Mouse (Mus musculus) heart, postnatal 14 days (tissue): ENCODE measurements at regions not wholly inside any gene's neighbourhood (a gene's known extent, or its start where the extent isn't known, plus 50 kb on each side); places are given as distances from the start of the nearest gene placed in this dataset.
A peak's percentile ranks its signal among the peaks of the same experiment; 100 is the strongest.

Experiments used
- DNase-seq, 2 experiments: peaks; one replicate each; pipeline ENCODE4 v3.0.0; 2021 to 2022
- intact Hi-C: fragments of 180-260 bp; cut with DNase I; formaldehyde crosslinking; loops from one replicate; pipeline ENCODE4 v1.15.1; 2025

GRCm38 (mm10) chr8:126855056-126855609, 90.5 kb downstream of the Tomm20 start:
- intact Hi-C loops: loop anchor here (2.0 kb wide), 1 partner anchor 22 kb away; no protein-coding TSS in a partner anchor
- no peak for DNase-seq

- intact Hi-C loops: loop anchor here (2.0 kb wide), 1 partner anchor 22 kb away; no protein-coding TSS in a partner anchor
- DNase-seq: no peak
Measured at GRCm38 (mm10) chr8:126854121-126855055, 91.3 kb downstream of the Tomm20 start.

GRCm38 (mm10) chr8:126852663-126853390, 92.8 kb downstream of the Tomm20 start:
- peak in 1 of 2 experiments; percentile 43 for DNase-seq
- intact Hi-C loops: no loop called here

DNA sequence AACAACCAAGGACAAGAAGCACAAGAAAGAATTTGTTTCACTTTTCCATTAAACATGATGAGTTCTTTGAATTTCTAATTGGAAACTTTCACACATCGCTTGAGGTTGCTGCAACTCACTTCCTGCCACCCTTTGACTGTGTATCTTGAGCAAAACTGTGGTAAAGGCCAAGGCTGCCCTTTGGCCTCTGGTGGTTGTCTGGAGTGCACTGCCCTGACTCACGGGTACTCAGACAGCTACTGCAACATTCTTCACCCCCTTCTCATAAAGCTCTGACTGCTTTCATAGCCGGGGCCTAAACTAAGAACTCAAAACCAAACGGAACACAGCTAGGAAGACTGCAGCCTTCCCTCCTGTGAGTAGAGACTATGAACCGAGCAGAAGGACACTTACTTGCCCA, 93.5 kb downstream of the Tomm20 start:
- DNase-seq: no peak
- intact Hi-C loops: no loop called here

DNA sequence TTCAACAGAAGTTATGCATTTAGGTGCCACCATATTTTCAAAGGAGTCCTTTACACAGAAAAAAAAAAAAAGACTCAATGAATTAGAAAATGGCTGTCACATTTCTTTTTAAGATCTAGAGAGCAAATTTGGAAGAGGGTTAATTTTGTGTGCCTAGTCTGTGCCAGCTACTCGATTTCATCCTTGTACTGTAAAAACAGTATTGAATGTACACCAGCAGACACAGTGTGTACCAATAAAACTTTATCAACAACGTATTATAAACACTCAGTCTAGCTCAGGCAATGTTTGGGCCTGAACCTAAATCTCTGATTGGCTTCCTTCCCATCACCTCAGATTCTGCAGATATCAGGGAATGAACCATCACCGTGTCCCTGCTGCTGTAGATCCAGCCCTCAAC, 93.9 kb downstream of the Tomm20 start:
- DNase-seq: no peak
- intact Hi-C loops: no loop called here

DNA sequence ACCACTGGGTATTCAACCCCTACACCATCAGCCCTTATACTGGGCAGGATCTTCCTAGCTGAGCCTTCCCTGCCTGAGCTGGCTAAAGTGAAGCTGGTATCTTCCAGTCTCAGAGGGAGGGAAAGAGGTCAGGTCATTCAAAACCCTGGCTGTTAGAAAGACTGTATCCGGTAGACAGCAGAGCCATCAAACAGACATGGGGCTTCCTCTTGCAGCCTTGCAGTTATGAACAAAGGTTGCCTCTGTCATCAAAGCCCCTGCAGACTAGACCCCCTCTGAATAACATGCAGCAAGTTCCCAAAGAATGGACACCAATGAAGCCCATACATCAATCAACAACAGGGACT, 95.5 kb downstream of the Tomm20 start:
- intact Hi-C loops: no loop called here
- DNase-seq: no peak

- DNase-seq: peak; percentile 60 to 65
- intact Hi-C loops: no loop called here
Measured at GRCm38 (mm10) chr8:126849411-126850188, 96.0 kb downstream of the Tomm20 start.

- intact Hi-C loops: no loop called here
- no peak for DNase-seq
Measured at GRCm38 (mm10) chr8:126848369-126849105, 97.1 kb downstream of the Tomm20 start.

DNA sequence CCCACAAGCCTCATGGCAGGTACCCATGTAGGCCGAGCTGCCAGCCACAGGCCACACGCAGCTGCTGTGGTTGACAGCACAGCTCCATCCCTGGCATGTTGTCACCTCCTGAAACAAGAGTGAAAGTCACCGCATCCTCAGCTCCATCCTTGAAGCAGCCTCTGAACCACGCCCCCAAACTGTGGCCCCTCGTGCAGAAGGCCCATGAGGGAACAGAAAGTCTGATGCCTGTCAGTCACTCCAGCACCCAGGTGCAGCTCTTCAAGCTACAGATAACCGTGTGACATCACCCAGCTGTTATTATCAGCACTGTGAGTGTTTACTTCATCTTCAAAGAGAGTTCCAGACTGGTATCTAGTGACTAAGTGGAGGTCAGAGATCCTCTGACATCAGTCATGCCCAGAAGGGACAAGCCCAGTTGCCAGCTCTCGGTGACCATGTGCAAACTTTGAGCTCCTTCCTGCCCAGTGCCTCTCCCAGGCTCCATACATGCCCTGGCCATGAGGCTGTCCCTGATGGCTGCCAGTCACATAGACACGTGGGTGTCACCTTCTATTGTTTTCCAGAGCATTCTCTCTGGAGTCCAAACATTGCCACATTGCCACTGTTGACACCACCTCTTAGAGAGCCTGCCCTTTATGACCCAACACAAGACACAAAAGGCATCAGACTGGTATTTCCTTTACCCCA, 97.8 kb downstream of the Tomm20 start:
- DNase-seq: no peak
- intact Hi-C loops: no loop called here

DNA sequence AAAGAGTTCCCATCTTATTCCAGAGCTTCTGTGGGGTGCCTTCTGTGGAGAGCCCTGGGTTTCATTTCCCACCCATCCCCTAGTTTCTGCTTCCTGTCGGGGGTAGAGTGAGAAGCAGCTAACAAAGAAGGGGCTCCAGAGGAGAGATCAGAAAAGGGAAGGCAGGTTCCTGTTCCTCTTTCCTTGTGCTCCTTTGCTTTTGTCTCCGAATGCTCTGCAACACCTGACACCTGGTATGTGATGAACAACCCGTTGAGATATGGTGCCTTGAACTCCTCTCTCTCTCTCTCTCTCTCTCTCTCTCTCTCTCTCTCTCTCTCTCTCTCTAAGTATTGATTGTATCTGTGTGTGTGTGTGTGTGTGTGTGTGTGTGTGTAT, 99.5 kb downstream of the Tomm20 start:
- intact Hi-C loops: no loop called here

GRCm38 (mm10) chr8:126845530-126846187, 100.0 kb downstream of the Tomm20 start:
- DNase-seq: no peak
- intact Hi-C loops: no loop called here

More for the DNA sequence above, 99.5 kb downstream of the Tomm20 start:
- no peak for DNase-seq

- DNase-seq: no peak
- intact Hi-C loops: no loop called here
Measured at GRCm38 (mm10) chr8:126844627-126845026, 101.0 kb downstream of the Tomm20 start.

- intact Hi-C loops: no loop called here
- DNase-seq: no peak
Measured at GRCm38 (mm10) chr8:126841187-126841586, 104.5 kb downstream of the Tomm20 start.

DNA sequence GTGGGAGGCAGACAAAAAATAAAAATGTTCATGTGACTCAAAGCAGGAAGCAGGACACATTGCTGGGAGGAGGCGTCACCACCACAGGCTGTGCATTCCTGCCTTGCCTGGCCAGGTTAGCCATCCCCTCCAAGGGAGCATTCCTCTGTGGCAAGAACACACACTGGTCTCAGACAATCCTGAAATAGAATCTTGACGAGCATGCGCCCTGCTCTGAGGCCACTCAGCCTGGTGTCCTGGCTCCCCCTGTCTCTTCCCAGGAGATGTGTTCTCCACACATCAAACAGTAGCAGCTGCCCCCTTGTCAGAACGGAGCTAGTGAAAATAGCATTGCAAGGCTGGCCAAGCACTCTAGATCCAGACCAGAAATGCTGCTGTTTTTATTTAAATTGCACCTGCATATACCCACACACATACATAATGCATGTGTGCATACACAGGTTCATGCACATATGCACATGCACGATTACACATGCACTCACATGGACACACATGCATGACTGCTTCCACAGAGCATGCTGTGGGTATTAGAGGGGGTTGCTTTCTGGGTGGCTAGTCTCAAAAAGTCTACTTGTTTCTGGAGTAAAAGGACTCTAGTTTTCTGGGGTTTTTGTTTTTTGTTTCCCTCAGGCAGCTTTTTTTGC, 105.8 kb downstream of the Tomm20 start:
- intact Hi-C loops: loop anchor here (1.0 to 2.0 kb wide), 3 partner anchors 77 to 343 kb away; no protein-coding TSS in a partner anchor
- peak; percentile 72 to 79 for DNase-seq

GRCm38 (mm10) chr8:126839039-126839711, 106.5 kb downstream of the Tomm20 start:
- DNase-seq: peak in 1 of 2 experiments; percentile 55
- intact Hi-C loops: loop anchor here (1.0 to 2.0 kb wide), 3 partner anchors 78 to 342 kb away; no protein-coding TSS in a partner anchor

DNA sequence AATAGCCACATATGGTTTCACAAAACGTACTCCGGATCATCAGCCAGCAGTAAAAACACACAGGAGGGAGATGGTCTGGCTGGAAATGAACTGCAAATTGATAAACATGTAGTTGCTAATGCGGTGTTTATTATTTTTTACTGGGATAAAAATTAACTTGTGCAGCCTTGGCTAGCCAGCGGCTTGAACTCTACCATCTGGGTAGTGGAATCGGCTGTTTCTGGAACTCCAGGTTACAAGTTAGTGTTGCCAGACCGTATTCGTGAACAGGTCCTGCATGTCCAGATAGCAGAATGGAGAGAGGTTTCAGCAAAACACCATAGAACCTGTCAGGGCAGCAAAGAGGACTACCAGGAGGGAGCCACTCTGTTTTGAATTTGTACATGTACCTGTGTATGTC, 107.4 kb downstream of the Tomm20 start:
- no peak for DNase-seq
- intact Hi-C loops: loop anchor here (2.0 kb wide), 2 partner anchors 79 to 341 kb away; no protein-coding TSS in a partner anchor

GRCm38 (mm10) chr8:126837318-126838025, 108.2 kb downstream of the Tomm20 start:
- intact Hi-C loops: loop anchor here (1.0 to 2.0 kb wide), 4 partner anchors 79 to 341 kb away; no protein-coding TSS in a partner anchor
- DNase-seq: peak; percentile 76 to 78
